In genomic region chr2:117048290-117048730, GRCm38 (mm10) we compare ENCODE assay signal across 21 mouse cellular contexts.
A peak's percentile ranks its signal among the peaks of the same experiment; 100 is the strongest.
DNase-seq lines count a peak whose midpoint lies in the region; ATAC-seq and TF ChIP-seq lines count a peak whose summit lies in the region.
"Had no signal": no experiment of that assay in that cellular context is flagged by ENCODE, and none has a peak within 500 bp of the region (broad histone marks: within the 10 kb centered on the region; RNA-seq: fewer than 3 reads in every experiment).

No protein-coding gene starts in this region.

- no peak for TF ChIP-seq CTCF in G1E (IDR thresholded peaks at IDR 0.05; ENCODE audit: low read depth, low read length)

- no peak overlapping the region for H3K9ac ChIP-seq in heart, embryonic 12.5 days
- H3K9ac ChIP-seq in kidney, embryonic 16.5 days (replicated peaks; ENCODE audit: low read length), result no peak overlapping the region
- H3K9ac ChIP-seq: embryonic facial prominence, embryonic 12.5 days; forebrain, embryonic 15.5 days; liver, postnatal 0 days; midbrain, embryonic 15.5 days; neural tube, embryonic 15.5 days had no signal

- DNase-seq in heart, postnatal 36 days, result no peak
- DNase-seq in kidney, postnatal 4 days, result peak; percentile 13
- DNase-seq in G1E (ENCODE audit: low spot score), result no peak
- peak; percentile 31 for DNase-seq in brain, adult 2 months (ENCODE audit: low read depth, low spot score)
- DNase-seq in urinary bladder, postnatal 10 days (ENCODE audit: low spot score), result no peak
- DNase-seq in thymus, postnatal 10 days (ENCODE audit: low spot score in 2 of 2), result no peak
- DNase-seq: cerebellum, adult 8-10 months; gastrocnemius, postnatal 36 days; kidney, adult 8-10 months; liver, postnatal 0 days; right cerebral cortex, postnatal 14 days; thymus, adult 2 months had no signal

- H3K4me3 ChIP-seq in heart, embryonic 12.5 days, result no peak overlapping the region
- no peak overlapping the region for H3K4me3 ChIP-seq in kidney, embryonic 16.5 days (ENCODE audit: low read length)
- no peak overlapping the region for H3K4me3 ChIP-seq in G1E (ENCODE audit: low read depth, low read length)
- H3K4me3 ChIP-seq: embryonic facial prominence, embryonic 12.5 days; erythroblast, embryonic 14.5 days; forebrain, embryonic 15.5 days; limb, embryonic 10.5 days; midbrain, embryonic 15.5 days; neural tube, embryonic 15.5 days had no signal

- H3K27ac ChIP-seq in heart, embryonic 12.5 days (ENCODE audit: poor library complexity, severe bottlenecking), result peak overlapping the region; percentile 21
- H3K27ac ChIP-seq in kidney, embryonic 16.5 days (ENCODE audit: low read length), result no peak overlapping the region
- H3K27ac ChIP-seq: embryonic facial prominence, embryonic 12.5 days; forebrain, embryonic 15.5 days; limb, embryonic 10.5 days; midbrain, embryonic 15.5 days; neural tube, embryonic 15.5 days had no signal

- no peaks in the 10 kb centered on the region for H3K36me3 ChIP-seq in heart, embryonic 12.5 days
- H3K36me3 ChIP-seq in kidney, embryonic 16.5 days (ENCODE audit: insufficient read depth, low read length), result no peaks in the 10 kb centered on the region
- no peaks in the 10 kb centered on the region for H3K36me3 ChIP-seq in G1E (replicated peaks)
- H3K36me3 ChIP-seq: embryonic facial prominence, embryonic 12.5 days; forebrain, embryonic 15.5 days; limb, embryonic 10.5 days; midbrain, embryonic 15.5 days; neural tube, embryonic 15.5 days had no signal

- 0 out of 2 replicates have a peak, but pooled peaks cover 3% of the 10 kb centered on the region for H3K9me3 ChIP-seq in heart, embryonic 12.5 days (replicated peaks)
- 0 out of 2 replicates have a peak, but pooled peaks cover 2% of the 10 kb centered on the region for H3K9me3 ChIP-seq in kidney, embryonic 16.5 days (ENCODE audit: low read length)
- no peaks in the 10 kb centered on the region for H3K9me3 ChIP-seq in G1E (replicated peaks)
- H3K9me3 ChIP-seq: embryonic facial prominence, embryonic 12.5 days; forebrain, embryonic 15.5 days; limb, embryonic 10.5 days; midbrain, embryonic 15.5 days; neural tube, embryonic 15.5 days had no signal

- intact Hi-C loops in heart, postnatal 36 days (cut with DNase I), result no loop called here

- 0 out of 2 replicates have a peak, but pooled peaks cover 3% of the 10 kb centered on the region for H3K27me3 ChIP-seq in heart, embryonic 12.5 days (replicated peaks)
- H3K27me3 ChIP-seq in kidney, embryonic 16.5 days (ENCODE audit: insufficient read depth, low read length), result no peaks in the 10 kb centered on the region
- peaks cover 3% of the 10 kb centered on the region; the same call in 1 of the 2 replicates for H3K27me3 ChIP-seq in G1E (ENCODE audit: insufficient read depth, low read length)
- H3K27me3 ChIP-seq: embryonic facial prominence, embryonic 12.5 days; forebrain, embryonic 15.5 days; midbrain, embryonic 15.5 days; neural tube, embryonic 15.5 days had no signal

- peaks cover 17% of the 10 kb centered on the region for H3K4me1 ChIP-seq in heart, embryonic 12.5 days (replicated peaks)
- H3K4me1 ChIP-seq in kidney, embryonic 16.5 days (ENCODE audit: insufficient read depth, low read length), result peaks cover 14% of the 10 kb centered on the region; the same call in 1 of the 2 replicates
- H3K4me1 ChIP-seq in G1E (ENCODE audit: insufficient read depth, low read depth, low read length), result peaks cover 9% of the 10 kb centered on the region
- H3K4me1 ChIP-seq: forebrain, embryonic 15.5 days; midbrain, embryonic 15.5 days; neural tube, embryonic 15.5 days had no signal

- WGBS in heart, embryonic 12.5 days, result 7% methylated on average over 5 of the region's 5 CpGs
- 58% methylated on average over 5 of the region's 5 CpGs for WGBS in kidney, embryonic 16.5 days

- ATAC-seq in heart, embryonic 12.5 days (ENCODE audit: insufficient number of reproducible peaks, low FRiP score), result no peak
- ATAC-seq in kidney, embryonic 16.5 days (ENCODE audit: low FRiP score, low TSS enrichment), result no peak
- ATAC-seq in G1E (ENCODE audit: extremely low read depth, insufficient number of reproducible peaks, low FRiP score, poor library complexity, severe bottlenecking), result peak; percentile 81
- ATAC-seq: forebrain, embryonic 15.5 days; liver, postnatal 0 days; midbrain, embryonic 15.5 days had no signal

- H3K4me2 ChIP-seq in heart, embryonic 12.5 days, result no peak overlapping the region
- no peak overlapping the region for H3K4me2 ChIP-seq in kidney, embryonic 16.5 days (replicated peaks; ENCODE audit: low read depth, low read length)
- H3K4me2 ChIP-seq: embryonic facial prominence, embryonic 12.5 days; forebrain, embryonic 15.5 days; heart, embryonic 11.5 days; midbrain, embryonic 15.5 days; neural tube, embryonic 15.5 days had no signal

Comparison
In these comparisons a context has a peak if more than half of its experiments do, and no peak if none do; other contexts are left out.
1. DNase-seq: peak in kidney, postnatal 4 days (2 of 2) and brain, adult 2 months (single experiment); none in heart, postnatal 36 days (0 of 2), G1E (single experiment), urinary bladder, postnatal 10 days (single experiment) and thymus, postnatal 10 days (0 of 2).